Mouse (Mus musculus) frontal cortex, postnatal 14 days (tissue): Measurements from ENCODE around the gene Adamtsl3.

Experiments used
- DNase-seq, 2 experiments: peaks; one replicate each; pipeline ENCODE4 v3.0.0; 2022; ENCODE audit warnings: low spot score in 2 of 2

The Adamtsl3 gene

DNA sequence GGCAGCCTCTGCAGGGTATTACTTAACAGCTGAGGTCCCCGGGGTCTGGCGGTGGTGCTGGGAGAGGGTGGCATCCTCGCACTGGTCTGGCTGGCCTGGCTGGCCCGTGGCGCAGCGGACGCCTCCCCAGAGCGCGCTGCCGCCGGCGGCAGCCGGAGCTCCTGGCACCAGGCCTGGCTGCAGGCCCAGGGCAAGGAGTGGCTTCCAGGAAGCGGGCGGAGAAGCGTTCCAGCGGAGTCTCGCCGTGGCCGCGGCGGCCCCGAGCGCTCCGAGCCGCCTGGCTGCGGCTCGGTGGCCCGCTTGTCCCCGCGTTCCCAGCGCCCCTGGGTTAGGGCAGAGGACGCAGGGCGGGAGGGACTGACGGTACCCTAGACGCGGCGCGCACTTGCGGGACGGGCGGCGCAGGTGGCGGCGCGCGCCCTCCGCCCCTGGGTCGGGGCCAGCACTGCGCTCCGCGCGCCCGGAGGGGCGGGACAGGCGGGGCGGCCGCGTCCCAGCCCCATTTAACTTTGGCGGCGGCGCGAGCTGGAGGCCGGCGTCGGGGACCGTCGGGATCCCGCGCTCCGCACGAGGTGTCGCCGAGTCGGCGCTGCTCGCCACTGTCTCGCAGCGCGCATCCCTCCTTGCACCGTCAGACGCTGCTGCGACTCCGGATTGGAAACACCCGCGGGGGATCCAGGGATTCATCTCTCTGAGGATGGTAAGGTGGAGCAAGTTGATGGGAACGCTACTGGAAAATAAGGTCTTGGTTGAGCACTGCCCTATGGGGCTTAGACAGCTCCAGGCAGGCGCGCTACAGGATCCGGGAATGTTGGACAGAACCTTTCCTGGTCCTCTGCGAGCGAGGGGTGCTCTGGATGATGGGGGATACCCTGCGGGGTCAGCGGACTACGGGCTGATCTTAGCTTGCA lies at the start of gene Adamtsl3:
TSS of gene Adamtsl3 (plus strand) at position 484 of the 911 bp plus-strand sequence.
- DNase-seq = no peak

DNA sequence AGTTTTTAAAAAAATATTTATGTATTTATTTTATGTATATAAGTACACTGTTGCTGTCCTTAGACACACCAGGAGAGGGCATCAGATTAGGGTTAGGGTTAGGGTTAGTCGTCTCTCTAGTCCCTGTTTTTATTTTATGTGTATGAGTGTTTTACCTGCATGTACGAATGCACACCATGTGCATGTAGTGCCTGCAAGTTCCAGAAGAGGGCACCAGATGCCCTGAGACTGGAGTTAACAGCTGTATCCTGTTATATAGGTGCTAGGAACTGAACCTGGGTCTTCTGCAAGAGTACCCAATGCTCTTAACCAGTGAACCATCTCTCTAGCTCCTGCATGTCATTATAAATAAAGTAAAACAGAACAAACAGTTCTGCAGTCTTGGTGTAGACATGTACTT lies 48.3 kb upstream of the Adamtsl3 start:
- DNase-seq = no peak

DNA sequence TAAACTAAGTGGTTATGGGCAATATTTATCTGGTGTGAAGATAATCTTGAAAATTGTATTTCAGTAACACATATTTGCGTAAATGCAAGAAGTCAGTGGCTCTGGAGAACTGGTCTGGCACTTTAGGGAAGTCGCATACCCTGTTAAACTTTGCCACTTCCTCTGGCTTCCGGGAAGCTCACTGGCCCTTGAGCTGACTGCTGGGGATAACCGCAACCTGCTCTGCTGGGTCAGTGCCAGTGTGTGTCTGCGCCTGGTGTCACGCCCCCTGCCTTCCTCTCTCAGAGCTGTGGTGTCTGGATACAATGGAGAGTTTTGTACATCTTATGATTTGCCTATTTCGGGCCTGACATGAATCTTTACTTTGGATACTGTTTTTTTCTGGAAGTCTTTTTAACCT lies 42.1 kb upstream of the Adamtsl3 start:
- no peak for DNase-seq

DNA sequence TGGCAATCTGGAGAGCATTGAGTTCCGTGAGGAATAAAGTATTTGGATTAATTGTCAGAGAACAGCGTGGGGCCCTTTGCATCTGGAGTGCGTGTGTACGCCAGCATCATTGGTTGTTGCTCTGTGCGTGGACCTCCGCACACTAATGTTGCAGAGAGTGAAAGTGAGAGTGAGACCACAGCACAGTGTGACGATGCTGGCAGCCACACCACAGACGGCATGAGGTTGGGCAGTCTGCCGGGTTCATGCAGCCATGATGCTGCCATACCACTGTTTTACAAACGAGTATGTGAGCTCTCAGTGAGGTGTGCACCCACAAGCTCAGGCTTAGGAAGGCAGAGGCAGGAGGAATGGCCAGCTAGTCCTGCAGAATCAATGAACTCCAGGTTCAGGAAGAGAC lies 41.4 kb upstream of the Adamtsl3 start:
- DNase-seq = no peak

DNA sequence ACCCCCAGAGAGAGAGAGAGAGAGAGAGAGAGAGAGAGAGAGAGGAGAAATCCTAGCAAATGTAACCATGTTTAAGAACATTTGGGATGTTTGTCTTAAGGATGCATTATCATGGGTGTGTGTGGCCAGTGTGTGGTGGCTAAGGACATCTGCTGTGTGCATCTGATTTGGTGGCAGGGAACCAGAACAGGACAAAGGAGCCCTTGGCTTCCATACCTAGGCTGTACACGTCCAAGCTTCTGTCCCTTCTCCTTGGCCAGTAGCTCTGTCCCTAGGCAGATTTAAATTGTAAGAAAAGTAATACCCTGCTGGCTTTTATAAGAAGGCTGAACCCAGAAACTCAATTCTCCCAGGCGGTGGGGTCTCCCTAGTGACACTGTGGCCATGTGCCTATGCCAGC lies 40.9 kb upstream of the Adamtsl3 start:
- DNase-seq = no peak

DNA sequence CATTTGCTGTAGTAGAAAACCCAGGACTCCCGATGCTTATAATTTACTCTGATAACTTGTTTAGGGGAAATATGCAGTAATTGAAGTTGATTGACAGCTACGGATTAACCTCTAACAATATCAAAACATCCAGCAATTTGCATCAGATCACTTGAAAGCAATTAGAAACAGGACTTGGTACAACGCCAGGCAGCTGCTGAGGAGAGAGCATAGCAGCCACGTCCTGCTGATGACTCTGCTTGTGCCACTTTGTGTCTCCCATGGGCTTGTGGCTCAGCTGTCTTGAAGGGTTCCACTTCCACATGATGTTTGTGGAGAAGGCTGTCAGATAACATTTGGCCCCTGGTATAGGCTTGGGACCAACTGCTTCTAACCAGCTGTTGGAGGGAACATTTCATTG lies 27.1 kb upstream of the Adamtsl3 start:
- DNase-seq = no peak

DNA sequence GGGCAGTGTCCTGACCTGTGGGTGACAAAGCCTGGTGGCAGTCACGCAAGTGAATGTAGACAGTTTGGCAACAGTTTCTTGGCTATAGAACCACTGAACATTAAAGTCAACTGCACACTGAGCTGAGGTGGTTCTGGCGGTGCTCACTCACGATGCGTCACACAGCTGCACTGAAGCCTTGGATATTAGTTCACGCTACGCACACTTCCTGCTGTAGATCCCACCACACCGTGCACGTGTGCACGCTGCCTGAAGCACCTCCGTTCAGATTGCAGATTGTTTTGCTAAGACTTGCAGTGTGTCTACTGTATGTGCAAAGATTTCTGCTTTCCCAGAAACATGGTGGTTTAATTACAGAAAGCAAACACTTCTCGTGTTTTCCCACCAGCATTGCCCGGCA lies 17.0 kb upstream of the Adamtsl3 start:
- DNase-seq = no peak

DNA sequence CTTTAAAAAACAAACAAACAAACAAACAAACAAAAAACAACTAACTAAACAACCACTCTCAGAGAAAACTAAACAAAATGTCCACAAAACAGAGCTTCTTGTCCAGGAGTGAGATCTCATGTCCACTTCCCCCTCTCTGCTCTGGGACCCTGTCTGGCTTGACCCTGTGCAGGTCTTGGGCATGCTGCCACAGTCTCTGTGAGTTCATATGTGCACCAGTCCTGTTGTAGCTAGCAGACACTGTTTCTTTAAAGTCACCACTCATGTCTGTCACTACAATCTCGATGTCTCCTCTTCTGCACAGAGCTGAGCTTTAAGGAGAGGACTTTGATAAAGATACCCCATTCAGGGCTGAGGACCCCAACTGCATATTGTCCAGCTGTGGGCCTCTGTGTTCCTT lies 8.9 kb upstream of the Adamtsl3 start:
- DNase-seq = no peak

DNA sequence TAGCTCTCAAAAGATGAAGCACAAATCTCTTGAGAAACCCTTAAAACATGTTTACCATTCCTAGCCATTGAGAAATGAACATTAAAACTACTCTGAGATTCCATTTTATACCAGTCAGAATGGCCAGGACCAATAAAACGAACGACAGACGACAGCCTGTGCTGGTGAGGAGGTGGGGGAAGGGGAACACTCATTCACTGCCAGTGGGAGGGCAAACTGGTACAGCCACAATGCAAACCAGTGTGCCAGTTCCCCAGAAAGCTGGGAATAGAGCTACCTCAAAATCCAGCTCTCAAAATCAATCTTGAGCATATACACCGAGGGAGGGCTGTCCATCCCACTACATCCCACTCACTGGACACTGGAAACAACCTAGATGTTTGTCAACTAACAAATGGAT lies 8.3 kb upstream of the Adamtsl3 start:
- no peak for DNase-seq

DNA sequence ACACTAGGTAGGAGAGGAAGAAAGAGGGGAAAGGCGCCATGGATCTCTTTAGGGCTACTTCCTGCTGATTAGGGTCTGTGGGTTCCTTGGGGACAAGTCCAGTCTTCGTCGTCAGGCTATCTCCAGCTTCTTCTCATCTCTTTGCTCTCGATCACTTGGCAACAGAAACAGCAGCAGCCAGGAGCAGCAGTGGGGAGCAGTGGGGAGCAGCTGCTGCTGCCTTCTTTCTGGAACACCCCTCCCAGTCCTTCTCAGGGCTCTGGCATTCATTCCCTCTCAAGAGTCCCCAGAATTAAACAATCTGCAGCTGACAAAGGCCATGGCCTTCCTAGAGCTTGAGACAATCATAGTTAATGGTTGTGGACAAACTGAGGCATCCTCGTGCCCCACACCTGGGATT lies 7.6 kb upstream of the Adamtsl3 start:
- DNase-seq = no peak

DNA sequence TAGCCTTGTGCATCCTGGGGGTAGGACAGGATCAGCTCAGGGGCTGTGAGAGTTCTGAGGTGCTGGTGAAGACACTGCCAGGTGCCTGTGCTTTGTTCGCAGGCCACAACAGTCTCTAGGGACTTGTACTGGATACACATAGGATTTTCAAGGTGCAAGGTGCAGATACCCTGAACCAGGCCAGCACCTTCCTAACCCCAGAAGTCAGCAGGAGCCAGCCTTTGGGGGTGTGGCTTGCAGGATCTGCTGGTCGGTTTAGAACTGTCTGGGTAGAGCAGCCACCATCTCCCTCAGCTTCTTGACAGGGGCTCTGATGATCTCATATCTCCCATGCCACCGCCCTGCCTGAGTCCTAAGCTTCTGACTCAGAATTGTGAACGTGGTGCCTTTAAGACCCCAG lies 5.7 kb upstream of the Adamtsl3 start:
- no peak for DNase-seq

DNA sequence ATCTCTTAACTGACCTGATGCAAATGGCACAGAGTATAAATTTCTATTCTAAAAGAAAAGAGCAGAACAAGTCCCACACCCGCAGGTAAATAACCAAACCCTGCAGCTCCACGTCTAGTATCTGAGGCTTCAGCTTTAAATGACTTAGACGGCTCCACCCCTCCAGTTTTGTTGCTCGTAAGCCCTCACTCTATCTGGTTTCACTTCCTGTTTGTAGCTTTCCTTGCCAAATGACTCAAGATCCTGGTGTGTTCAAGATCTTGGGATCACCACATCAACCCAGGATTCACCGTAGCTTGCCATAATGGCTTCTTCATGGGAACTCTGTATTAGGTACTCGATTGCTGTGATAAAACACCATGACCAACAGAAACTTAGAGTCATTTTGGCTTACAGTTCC lies 4.6 kb upstream of the Adamtsl3 start:
- no peak for DNase-seq

DNA sequence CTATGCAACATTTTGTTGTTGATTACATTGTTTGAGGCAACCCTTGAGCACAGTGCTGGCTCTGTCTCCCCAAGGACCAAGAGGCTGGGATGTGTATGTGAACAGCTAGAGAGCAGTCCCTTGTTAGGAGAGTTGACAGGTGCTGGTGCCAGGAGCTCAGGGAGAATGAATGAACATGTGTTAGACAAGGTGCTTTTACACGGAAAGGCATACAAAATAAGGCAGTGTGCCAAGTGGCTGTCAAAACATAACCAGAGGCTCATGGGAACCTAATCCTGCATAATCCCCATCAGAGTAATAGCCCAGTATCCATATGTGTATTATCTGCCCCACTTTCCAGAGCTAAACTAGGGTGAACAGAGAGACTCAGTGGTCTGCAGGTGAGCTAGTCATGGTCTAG lies 1.5 kb upstream of the Adamtsl3 start:
- no peak for DNase-seq

DNA sequence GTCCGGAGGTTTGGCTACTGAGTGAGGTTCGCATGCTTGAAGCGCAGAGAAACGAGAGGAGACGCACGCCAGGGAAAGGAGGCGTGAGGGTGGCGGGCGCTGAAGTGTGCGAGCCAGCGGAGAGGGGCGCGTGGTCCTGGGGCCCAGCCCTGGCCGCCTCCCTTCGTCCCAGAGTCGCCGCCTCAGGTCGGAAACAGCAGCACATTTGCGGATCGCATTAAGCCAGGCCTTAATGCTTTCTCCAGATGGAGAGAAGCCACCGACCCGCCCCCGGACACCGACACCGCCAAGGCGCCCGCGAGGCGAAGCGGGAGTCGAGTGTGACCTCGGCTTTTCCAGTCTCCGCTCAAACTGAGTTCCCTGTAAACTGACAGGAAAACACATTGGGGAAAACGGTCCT lies 638 bp downstream of the Adamtsl3 start:
- no peak for DNase-seq

DNA sequence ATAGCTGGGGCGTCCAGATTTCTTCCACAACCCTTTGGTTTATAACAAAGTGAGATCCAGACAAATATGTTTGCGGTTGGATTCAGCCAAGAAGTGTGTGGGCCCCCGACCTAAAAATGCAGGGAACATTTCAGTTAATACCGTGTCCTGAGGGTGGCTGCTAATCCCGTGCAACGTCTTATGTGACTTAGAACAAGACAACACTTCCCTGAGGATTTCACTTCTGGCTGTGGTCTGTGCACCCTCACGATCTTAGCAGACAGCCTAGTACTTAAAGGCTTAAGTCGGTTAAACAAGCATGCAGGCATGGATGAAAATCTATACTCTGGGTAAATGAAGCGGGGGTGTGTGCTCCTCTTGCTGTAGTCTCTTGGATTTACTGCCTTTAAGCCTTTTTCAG lies 2.6 kb downstream of the Adamtsl3 start:
- DNase-seq = no peak

DNA sequence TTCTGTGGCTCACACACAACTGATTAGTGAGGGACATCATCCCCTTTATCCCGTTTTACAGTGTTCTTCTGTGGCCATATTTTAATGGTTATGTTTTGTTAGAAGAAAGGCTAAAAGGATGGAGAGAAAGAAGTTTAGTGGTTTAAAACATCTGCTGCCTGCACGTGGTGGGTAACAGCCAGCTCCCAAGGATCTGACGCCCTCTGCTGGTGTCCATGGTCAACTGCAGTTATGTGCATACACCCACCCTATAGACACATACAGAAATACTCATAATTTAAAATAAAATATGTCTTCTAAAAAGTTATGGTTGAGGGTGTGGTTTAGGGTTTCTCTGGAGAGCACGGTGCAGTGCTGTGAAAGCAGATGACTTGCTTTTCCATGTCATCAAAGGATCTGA lies 3.0 kb downstream of the Adamtsl3 start:
- DNase-seq = no peak

DNA sequence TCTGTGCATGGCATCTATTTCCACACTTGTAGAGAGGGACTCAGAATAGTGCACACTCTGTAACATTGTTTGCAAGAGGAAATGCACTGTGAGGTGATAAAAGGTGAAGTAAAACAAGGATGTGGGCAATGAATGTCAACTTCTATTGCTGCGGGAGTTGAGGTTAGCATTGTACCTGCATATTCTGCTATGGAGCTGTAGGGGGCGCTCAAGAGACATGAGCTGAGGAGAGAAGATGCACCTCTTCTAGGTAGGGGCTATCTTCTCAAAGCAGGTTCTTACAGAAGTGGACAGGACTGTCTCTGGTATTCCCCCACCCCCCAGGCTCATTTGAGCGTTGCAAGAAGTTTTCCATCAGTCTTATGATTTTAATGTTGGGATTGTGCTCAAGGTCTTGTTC lies 3.7 kb downstream of the Adamtsl3 start:
- DNase-seq = no peak

DNA sequence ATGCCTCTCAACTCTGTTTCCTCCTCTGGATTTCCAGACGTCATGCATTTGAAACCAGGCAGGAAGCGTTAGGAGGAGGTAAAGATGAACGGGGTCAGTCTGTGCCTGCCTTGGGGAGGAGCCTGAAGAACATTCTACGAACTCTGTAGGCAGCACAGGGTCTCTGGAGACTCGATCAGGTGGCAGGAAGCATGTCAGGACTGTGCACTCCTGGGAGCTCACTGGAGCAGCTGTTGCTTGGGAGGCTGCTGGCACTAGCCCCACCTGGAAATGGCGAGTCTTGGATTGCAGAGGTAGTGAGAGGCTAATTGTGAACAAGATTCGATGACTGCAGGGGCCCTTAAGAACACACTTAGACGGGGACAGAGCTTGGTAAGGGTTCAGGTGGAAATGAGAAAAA lies 6.0 kb downstream of the Adamtsl3 start:
- no peak for DNase-seq

DNA sequence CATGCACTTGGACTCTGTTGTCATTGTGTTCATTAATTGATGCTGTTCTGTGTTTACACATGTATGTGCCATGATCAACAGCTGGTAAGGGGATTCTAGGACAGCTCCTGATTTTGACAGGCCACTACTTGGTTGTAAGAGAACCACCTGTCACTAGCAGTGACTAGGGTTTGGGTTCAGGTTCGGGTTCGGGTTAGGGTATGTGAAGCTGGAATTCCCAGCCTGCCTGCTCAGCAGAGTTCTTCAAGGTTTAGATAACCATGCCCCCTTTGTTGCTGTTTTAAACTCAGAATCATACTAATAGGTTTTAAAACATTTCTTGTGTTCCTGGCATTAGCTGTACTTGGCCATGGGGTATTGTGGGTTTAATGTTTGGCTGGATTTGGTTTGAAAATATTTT lies 11.2 kb downstream of the Adamtsl3 start:
- no peak for DNase-seq

DNA sequence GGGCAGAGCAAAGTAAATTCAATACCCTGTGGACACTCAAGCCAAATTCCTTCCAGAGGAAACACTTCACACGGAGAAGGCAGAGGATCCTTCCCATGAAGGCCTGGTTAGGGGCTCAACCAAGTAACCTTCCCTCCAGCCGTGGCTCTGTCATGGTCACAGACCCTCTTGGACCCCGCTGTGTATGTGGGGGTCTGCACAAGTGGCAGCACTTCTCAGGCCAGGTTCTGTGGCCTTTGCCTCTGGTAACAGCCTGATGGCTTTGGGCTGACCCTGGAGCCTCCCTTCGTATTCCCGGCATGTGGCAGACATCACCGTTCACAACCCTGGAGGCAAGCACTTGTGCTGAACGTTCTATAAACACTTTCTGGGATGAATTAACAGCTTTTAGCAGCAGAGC lies 14.3 kb downstream of the Adamtsl3 start:
- DNase-seq = no peak

DNA sequence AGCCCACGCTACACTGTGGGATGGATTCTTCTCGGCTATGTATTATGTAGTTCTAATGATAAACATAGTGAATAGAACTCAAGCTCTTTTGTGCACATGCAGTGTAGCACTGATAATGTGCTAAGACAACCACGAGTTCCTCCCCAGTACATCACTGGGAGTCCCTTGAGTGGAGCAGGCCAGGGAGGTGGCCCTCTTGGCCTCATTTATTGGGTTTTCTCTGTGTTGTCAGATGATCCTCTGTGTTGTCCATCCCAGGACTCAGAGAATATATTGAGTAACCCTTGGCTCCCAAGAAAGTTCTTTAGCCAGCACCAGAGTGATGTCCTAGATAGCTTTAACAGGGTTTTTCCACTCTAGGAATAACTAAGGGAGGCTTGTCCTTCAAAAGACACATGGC lies 14.9 kb downstream of the Adamtsl3 start:
- DNase-seq = no peak

DNA sequence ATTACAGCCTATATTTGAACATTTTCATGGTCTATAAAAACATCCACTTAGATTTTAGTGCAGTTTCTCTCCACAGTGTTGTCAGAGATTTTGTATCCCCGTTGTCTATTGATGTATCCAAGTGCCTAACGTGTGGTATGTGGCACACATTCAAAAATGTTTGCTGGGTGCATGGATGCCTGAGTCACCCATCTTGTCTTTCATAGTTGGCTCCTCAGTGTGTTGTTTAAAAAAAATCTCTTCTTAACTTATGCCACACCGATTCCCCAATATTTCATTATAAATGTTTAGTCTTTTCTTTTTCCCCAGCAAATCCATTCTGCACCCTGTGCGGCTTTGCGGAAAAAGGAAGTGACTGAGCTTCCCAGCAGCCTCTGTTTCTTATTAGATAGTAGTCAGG lies 23.7 kb downstream of the Adamtsl3 start:
- DNase-seq = no peak

DNA sequence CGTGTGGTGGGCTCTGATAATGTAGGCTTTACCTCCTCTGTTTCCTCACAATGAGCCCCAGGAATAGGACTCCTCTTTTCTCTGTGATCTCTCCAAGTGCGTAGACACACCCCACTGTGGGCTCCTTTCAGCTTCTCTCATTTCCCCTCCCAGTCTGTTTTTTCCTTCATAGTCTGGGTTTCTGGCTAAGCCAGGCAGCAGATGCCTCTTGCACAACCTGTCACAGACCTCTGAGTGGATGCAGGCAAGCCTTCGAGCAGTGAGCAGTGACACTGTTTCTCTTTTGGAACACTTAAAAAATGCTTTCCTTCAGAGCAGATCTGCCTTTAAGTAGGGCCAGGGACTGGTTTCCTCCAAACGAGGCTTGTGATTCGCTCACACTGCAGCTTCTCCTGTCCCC lies 24.2 kb downstream of the Adamtsl3 start:
- no peak for DNase-seq

DNA sequence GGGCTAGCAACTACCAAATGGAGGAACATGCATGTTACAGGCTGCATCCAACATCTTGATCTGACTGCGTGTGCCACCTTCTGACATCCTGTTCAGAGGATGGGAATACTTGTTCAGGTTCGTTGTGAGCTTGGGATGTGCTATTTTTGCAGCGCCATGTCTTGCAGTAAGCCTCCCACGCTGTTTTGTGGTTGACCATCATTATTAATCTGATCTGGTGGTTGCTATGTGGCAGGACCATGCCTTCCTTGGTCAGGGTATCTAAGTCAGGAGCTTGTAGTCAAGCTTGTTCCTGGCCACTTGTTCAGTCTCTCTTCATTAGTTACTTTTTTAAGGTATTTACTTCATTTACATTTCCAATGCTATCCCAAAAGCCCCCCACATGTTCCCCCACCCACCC lies 24.7 kb downstream of the Adamtsl3 start:
- DNase-seq = no peak
